Mouse (Mus musculus) Patski (cell line): ENCODE data around the gene Lipt2. TPM values are rescaled to one million over a fixed set of nuclear protein-coding genes. Genes with fewer than 3 reads are reported as not detected.

Source experiments
- ATAC-seq: fragments of 100-300 bp; one replicate; pipeline ENCODE4 v1.8.0; 2021
- CTCF ChIA-PET: fragments of 350-600 bp; sonication (Branson Sonifier 250); formaldehyde crosslinking; loops from one replicate; lab custom pipeline; 2022; ENCODE audit warnings: inconsistent platforms; lab: Charles Lee
- POLR2A ChIA-PET: fragments of 350-600 bp; sonication (Branson Sonifier 250); formaldehyde crosslinking; loops from one replicate; lab custom pipeline; 2022; ENCODE audit warnings: antibody characterized with exemption, inconsistent platforms; lab: Charles Lee
- DNase-seq: peaks from one replicate; pipeline ENCODE4 v3.0.0-alpha.2; 2011; ENCODE audit warnings: low read depth, low spot score
- H3K27me3 ChIP-seq: fragments of 371-371 bp; one replicate; pipeline ENCODE4 v1.5.1; 2021
- CTCF ChIP-seq: fragments of 100-300 bp; IDR thresholded peaks from one replicate; pipeline ENCODE4 v1.5.1; 2021
- in situ Hi-C: fragments of 300-500 bp; cut with MboI; formaldehyde crosslinking; loops from 3 replicates; pipeline ENCODE4 v1.11.1; 2018; ENCODE audit warnings: low pct_unique_long_range_greater_than_20kb, mixed read lengths
- polyA plus RNA-seq: library from polyadenylated mRNA; unstranded; gene quantifications from one replicate; pipeline ENCODE4 v1.2.3, GENCODE M21; 2021

Gene Lipt2
- polyA plus RNA-seq, result 5.1 TPM

DNA sequence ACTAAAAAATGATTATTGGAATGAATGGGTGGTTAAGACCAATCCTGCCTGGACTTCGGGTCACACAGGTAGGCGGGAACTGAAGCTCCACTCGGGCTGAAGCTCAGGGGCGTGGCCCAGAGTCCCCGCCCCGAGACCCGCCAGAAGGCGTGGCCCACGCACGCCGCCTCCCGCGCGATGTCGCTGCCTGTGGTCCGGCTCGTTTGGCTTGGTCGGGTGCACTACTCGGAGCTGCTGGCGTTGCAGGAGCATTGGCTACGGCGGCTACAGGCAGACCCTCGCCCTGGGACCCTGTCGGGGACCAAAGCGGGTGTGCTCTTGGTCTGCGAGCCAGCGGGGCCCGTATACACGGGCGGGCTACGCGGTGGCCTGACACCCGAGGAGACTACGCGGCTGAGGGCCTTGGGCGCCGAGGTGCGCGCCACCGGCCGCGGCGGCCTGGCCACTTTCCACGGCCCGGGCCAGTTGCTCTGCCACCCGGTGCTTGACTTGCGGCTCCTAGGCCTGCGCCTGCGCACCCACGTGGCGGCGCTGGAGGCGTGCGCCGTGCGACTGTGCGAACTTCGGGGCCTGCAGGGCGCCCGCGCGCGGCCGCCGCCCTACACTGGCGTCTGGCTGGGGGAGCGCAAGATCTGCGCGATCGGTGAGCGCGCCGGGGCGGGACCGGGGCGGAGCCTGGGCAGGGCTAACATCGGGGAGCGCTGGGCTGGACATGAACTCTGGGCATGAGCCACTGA is at the start of gene Lipt2:
Lipt2 (plus strand) TSS at position 173 of the 737 bp plus-strand sequence.
- CTCF ChIA-PET, result interaction anchor here (0.8 to 2.1 kb wide), 5 partner anchors 13 to 170 kb away, joined by 3 to 7 read pairs (median 3); partner anchors contain the start of gene Pold3
- DNase-seq, result peak; percentile 41
- no peaks in the 10 kb centered on the region for H3K27me3 ChIP-seq
- ATAC-seq, result peak; percentile 90
- POLR2A ChIA-PET, result interaction anchor here (0.6 kb wide), 1 partner anchor 45 kb away, joined by 3 read pairs; no protein-coding TSS in a partner anchor
- in situ Hi-C loops, result no loop called here
- peak; percentile 79 for TF ChIP-seq CTCF

DNA sequence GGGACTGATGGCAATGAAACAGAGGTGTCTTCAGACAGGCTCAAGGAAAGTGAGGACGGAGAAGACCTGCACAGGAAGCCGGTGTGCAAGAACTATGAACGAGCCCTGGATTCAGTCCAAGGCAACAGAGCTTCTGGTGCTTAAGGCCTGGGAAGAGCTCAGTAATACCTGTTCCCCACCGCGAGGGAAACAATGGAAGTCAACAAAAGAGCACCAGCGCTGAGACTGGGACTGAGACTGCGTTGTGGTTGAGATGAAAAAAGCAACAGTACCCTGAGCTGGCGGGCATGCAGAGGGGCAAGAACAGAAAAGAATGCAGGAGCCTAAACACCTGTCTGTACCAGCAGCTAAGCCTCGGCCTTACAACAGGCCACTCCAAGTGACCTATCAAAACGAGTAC is 47.6 kb upstream of the Lipt2 start:
- in situ Hi-C loops, result no loop called here

DNA sequence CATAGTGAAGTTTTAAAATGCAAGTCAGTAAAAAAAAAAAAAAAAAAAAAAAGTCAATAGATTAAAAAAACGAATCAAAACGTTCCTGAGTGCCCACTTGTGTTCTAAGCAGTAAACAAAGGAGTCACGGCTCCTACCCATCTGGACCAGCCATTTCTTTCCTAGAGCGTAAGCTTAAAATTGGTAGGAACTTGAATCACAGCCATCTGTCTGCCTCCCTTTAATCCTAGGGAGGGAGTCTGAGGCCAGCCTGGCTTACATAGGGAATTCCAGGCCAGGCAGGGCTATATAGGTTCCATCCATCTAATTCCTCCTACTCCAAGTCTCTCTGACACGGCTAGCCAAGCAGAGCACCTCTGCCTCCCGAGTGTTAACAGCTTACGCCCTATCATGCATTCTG is 45.3 kb upstream of the Lipt2 start:
- no peak for ATAC-seq
- DNase-seq, result no peak
- TF ChIP-seq CTCF, result no peak
- ChIA-PET POLR2A (interaction anchor here (0.6 kb wide), 1 partner anchor 46 kb away, joined by 3 read pairs; no protein-coding TSS in a partner anchor), CTCF (interaction anchor here (0.8 kb wide), 1 partner anchor 45 kb away, joined by 3 read pairs; the partner anchor contains the start of gene Lipt2)
- in situ Hi-C loops, result no loop called here
- no peaks in the 10 kb centered on the region for H3K27me3 ChIP-seq

More for the DNA sequence above, 47.6 kb upstream of the Lipt2 start:
- no peak for DNase-seq
- H3K27me3 ChIP-seq, result no peaks in the 10 kb centered on the region
- no peak for ATAC-seq
- no peak for TF ChIP-seq CTCF
- ChIA-PET POLR2A (no interaction called here), CTCF (interaction anchor here (1.8 to 4.8 kb wide), 2 partner anchors 106 to 123 kb away, joined by 3 to 31 read pairs; no protein-coding TSS in a partner anchor)

DNA sequence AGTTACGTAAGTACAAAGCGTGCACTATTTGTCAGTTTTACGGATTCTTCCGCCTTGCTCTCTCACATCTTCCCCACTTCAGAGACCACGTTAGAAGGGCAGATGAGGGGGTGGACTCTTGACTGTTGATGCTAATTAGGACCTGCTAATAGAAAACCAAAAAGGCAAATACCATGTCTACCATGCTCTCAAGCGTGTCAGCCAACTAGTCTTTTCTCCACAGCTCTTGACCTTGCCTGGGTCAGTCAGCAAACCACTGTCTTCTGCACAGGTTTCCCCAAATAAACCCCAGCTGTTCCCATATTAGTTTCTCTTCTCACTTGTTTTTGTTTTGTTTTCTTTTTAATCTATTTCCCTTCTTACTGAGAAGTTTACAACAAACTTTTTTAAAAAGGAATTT is 44.8 kb upstream of the Lipt2 start:
- POLR2A ChIA-PET, result interaction anchor here (0.6 kb wide), 1 partner anchor 45 kb away, joined by 3 read pairs; no protein-coding TSS in a partner anchor
- in situ Hi-C loops, result no loop called here
- CTCF ChIA-PET, result interaction anchor here (0.8 kb wide), 1 partner anchor 44 kb away, joined by 3 read pairs; the partner anchor contains the start of gene Lipt2
- TF ChIP-seq CTCF, result no peak
- ATAC-seq (no peak), DNase-seq (no peak)
- H3K27me3 ChIP-seq, result no peaks in the 10 kb centered on the region

DNA sequence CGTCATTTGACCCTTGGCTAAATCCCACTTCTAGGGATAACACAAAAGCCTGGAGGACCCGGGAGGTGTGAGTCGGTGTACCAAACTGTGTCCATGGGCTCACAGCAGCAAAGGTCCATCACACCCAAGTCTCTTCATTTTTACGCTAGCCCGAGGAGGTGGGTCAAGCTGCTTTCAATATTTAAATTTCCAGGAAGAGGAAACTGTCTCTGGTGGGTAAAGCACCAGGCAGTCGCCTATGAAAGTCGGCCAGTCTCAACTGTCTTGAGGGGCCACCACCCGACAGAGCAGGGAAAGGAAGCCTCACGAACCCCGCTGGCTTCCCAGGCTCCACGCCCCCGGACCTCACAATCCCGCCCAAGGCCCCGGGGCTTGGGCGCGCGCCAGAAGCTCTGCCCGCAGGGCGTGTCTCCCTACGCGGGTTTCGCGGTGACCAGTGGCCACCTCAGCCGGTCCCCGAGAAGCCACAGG is 38.3 kb upstream of the Lipt2 start:
- ATAC-seq (peak; percentile 27), DNase-seq (no peak)
- TF ChIP-seq CTCF, result no peak
- no peaks in the 10 kb centered on the region for H3K27me3 ChIP-seq
- ChIA-PET POLR2A (interaction anchor here (0.6 to 0.9 kb wide), 5 partner anchors 11 to 147 kb away, joined by 3 to 4 read pairs (median 3); no protein-coding TSS in a partner anchor), CTCF (interaction anchor here (0.9 to 3.5 kb wide), 5 partner anchors 10 to 132 kb away, joined by 3 to 22 read pairs (median 4); partner anchors contain the start of gene Lipt2)
- in situ Hi-C loops, result loop anchor here (5.0 kb wide), 1 partner anchor 116 kb away; no protein-coding TSS in a partner anchor

DNA sequence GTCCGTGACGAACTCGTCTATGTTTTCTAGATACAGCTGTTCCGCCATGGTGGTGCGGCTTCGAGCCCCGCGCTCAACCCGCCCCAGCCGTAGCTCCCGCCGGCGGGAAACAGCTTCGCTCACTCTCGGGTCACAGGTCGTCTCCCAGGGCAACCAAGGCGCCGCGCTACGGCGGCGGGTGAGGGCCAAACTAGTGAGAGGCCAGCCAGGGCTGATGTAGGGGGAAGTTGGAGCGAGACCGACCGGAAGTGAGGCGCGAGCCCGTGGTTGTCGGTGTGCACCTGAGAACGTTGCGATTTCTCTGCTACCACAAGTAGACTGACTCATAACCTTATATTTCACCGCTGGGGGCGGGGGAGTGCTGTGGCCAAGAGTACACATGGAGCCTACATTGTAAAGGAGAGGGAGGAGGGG is 37.7 kb upstream of the Lipt2 start, which contains the start of gene Pold3:
Pold3 (minus strand) TSS at position 190 of the 414 bp plus-strand sequence.
- DNase-seq (peak; percentile 71), ATAC-seq (peak; percentile 88)
- no peak for TF ChIP-seq CTCF
- no peaks in the 10 kb centered on the region for H3K27me3 ChIP-seq
- CTCF ChIA-PET, result interaction anchor here (0.6 to 3.5 kb wide), 4 partner anchors 38 to 133 kb away, joined by 3 to 22 read pairs (median 6); partner anchors contain the start of gene Lipt2
- POLR2A ChIA-PET, result interaction anchor here (0.7 to 0.9 kb wide), 3 partner anchors 12 to 148 kb away, joined by 3 to 4 read pairs (median 3); no protein-coding TSS in a partner anchor
- in situ Hi-C loops, result loop anchor here (5.0 kb wide), 1 partner anchor 116 kb away; no protein-coding TSS in a partner anchor

DNA sequence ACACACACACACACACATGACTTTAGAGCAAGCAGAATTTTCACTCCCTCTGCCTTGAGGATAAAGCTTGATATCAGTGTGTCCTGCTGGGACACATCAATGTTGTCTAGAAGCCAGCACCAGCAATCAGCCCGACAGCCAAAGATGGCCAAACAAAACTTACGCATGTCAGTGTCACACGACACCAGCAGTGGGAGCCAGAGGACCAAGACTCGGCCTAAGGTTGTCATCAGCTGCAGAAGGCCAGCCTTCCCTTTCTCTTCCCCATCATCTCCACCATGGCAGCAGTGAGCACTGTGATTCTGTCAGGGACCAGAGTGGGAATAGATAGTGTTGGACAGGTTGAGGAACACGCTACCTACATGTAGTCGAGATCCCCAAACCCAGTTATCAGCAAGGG is 35.6 kb upstream of the Lipt2 start:
- H3K27me3 ChIP-seq, result no peaks in the 10 kb centered on the region
- in situ Hi-C loops, result loop anchor here (5.0 kb wide), 1 partner anchor 114 kb away; no protein-coding TSS in a partner anchor
- ChIA-PET POLR2A (interaction anchor here (1.3 kb wide), 1 partner anchor 109 kb away, joined by 3 read pairs; no protein-coding TSS in a partner anchor), CTCF (interaction anchor here (1.0 to 3.5 kb wide), 4 partner anchors 35 to 139 kb away, joined by 3 to 22 read pairs (median 3); no protein-coding TSS in a partner anchor)
- TF ChIP-seq CTCF, result peak; percentile 78
- ATAC-seq (no peak), DNase-seq (no peak)

DNA sequence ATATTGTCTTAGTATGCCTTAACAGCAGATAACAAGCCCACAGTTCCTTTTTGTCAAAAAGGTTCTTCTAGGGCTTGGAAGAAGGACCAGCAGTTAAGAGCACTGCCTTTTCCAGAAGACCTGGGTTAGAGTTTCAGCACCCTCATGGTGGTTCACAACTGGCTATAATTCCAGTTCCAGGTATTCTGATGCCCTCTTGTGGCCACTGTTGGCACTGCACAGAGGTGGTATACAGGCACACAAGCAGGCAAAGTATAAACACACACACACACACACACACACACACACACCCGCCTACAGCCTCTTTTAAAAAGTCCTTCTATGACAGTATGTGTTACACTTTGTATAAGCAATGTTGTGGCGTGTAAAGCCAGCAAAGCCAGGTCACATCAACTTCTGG is 34.9 kb upstream of the Lipt2 start:
- ChIA-PET POLR2A (no interaction called here), CTCF (interaction anchor here (1.5 to 3.5 kb wide), 3 partner anchors 34 to 138 kb away, joined by 3 to 22 read pairs (median 3); no protein-coding TSS in a partner anchor)
- H3K27me3 ChIP-seq, result no peaks in the 10 kb centered on the region
- DNase-seq (no peak), ATAC-seq (no peak)
- TF ChIP-seq CTCF, result peak; percentile 66
- in situ Hi-C loops, result loop anchor here (5.0 kb wide), 1 partner anchor 113 kb away; no protein-coding TSS in a partner anchor

DNA sequence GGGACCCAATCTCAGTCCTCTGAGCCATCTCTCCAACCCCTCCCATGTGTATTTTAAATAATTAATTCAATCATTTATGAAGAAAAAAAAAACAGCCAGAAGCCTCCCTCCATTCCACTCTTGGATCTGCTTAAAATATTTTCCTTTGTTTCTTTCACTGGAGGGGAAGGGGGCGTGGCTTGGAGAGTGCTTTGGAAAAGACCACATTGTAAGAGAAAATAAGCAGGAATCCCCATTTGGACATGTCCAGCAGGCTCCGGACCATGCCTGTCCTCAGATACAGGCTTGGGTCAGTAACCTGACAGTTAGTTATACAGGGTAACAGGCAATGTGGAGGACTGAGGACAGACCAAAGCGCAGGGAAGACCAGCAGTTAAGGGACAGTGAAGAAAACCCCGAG is 33.9 kb upstream of the Lipt2 start:
- no peak for DNase-seq
- H3K27me3 ChIP-seq, result no peaks in the 10 kb centered on the region
- ATAC-seq, result no peak

DNA sequence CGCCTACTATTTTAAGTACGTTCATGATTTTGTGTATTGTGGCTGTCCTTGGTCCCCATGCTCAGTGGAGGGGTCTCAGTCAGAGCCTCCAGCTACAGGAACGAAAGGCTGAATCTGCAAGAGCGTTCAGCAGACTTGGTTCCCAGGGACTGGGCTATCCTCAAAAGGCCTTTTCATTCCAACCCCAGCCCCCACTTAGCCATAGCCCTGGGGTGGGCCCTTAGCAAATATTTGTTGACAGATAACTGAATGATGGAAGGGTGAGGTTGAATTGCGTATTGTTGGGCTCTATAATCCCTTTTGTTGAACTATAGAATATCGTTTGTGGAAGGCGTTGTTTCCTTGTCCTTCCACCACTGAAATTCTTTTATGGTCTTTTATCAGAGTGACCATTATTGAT is 32.6 kb upstream of the Lipt2 start:
- POLR2A ChIA-PET, result no interaction called here
- in situ Hi-C loops, result loop anchor here (5.0 kb wide), 1 partner anchor 56 kb away; no protein-coding TSS in a partner anchor
- no peak for TF ChIP-seq CTCF
- CTCF ChIA-PET, result interaction anchor here (1.1 kb wide), 1 partner anchor 60 kb away, joined by 3 read pairs; no protein-coding TSS in a partner anchor
- no peaks in the 10 kb centered on the region for H3K27me3 ChIP-seq
- DNase-seq (no peak), ATAC-seq (no peak)

More for the DNA sequence above, 33.9 kb upstream of the Lipt2 start:
- in situ Hi-C loops, result loop anchor here (5.0 kb wide), 1 partner anchor 57 kb away; no protein-coding TSS in a partner anchor
- no peak for TF ChIP-seq CTCF
- CTCF ChIA-PET, result no interaction called here
- POLR2A ChIA-PET, result no interaction called here
